Mouse (Mus musculus): ENCODE measurements around the gene Mreg.

- TF ChIP-seq POLR2A (IDR thresholded peaks at IDR 0.05; ENCODE audit: borderline replicate concordance, extremely low read depth, insufficient read depth, insufficient read length, poor library complexity, severe bottlenecking) (no peak; the same call in 1 of the 2 replicates), CTCF (IDR thresholded peaks at IDR 0.05; ENCODE audit: borderline replicate concordance, extremely low read depth, insufficient read depth, insufficient read length) (no peak; the same call in 1 of the 2 replicates)
Observed at GRCm38 (mm10) chr1:72255062-72255853, 43.2 kb upstream of the Mreg start.

Measured in brain, embryonic 14.5 days (tissue).